Comparison of ENCODE assay signal across 8 mouse cellular contexts in genomic region chr6:86683872-86684654, GRCm38 (mm10). TPM values are rescaled to one million over a fixed set of nuclear protein-coding genes. Genes with fewer than 3 reads are reported as not detected.
A peak's percentile ranks its signal among the peaks of the same experiment; 100 is the strongest.
DNase-seq lines count a peak whose midpoint lies in the region; ATAC-seq and TF ChIP-seq lines count a peak whose summit lies in the region.

Snrnp27 (minus strand) TSS chr6:86684522.

- peak within 1 kb of the TSS; percentile 68 for H3K27ac ChIP-seq in MEL (ENCODE audit: control insufficient read depth, low read depth, low read length)
- peak within 1 kb of the TSS; percentile 61 for H3K27ac ChIP-seq in cerebellum, adult 2 months (ENCODE audit: insufficient read depth, low read length)
- H3K27ac ChIP-seq in forebrain, postnatal 0 days (ENCODE audit: low read depth, low read length) = peak within 1 kb of the TSS; percentile 70; the same call in 1 of the 2 replicates
- peak within 1 kb of the TSS; percentile 49; the same call in 1 of the 2 replicates for H3K27ac ChIP-seq in lung, embryonic 15.5 days

- peaks cover 6 to 16% of the 10 kb centered on the region in 2 experiments for H3K36me3 ChIP-seq in MEL (ENCODE audit: control insufficient read depth in 1 of 2, insufficient read depth in 2 of 2, low read length in 2 of 2)
- peaks cover 46% of the 10 kb centered on the region for H3K36me3 ChIP-seq in forebrain, postnatal 0 days (ENCODE audit: insufficient read depth)
- H3K36me3 ChIP-seq in lung, embryonic 15.5 days = peaks cover 35% of the 10 kb centered on the region

- TF ChIP-seq CTCF in MEL (IDR thresholded peaks at IDR 0.05 in 2 of 3, conservative IDR thresholded peaks at IDR 0.05 in 1 of 3; ENCODE audit: control insufficient read depth in 1 of 3, insufficient read depth in 1 of 3, low read depth in 2 of 3, low read length in 3 of 3, poor library complexity in 1 of 3, severe bottlenecking in 1 of 3) = no peak
- TF ChIP-seq CTCF in cerebellum, adult 2 months (IDR thresholded peaks at IDR 0.05; ENCODE audit: borderline replicate concordance, insufficient read depth, low read depth, low read length) = no peak
- no peak for TF ChIP-seq CTCF in forebrain, postnatal 0 days (IDR thresholded peaks at IDR 0.05; ENCODE audit: low read depth)

- no peak for TF ChIP-seq RAD21 in MEL (IDR thresholded peaks at IDR 0.05; ENCODE audit: low read depth, low read length)

- H3K79me2 ChIP-seq in MEL (ENCODE audit: control insufficient read depth, insufficient read depth, low read length, poor library complexity) = peaks cover 8% of the 10 kb centered on the region

- peak; percentile 97 for DNase-seq in MEL (ENCODE audit: low read depth, low spot score)
- DNase-seq in cerebellum, adult 2 months = peak; percentile 89 to 95
- peak; percentile 94 for DNase-seq in forebrain, postnatal 0 days
- peak; percentile 95 for DNase-seq in heart, postnatal 4 days
- DNase-seq in layer of hippocampus, adult 8-10 months (ENCODE audit: low spot score in 2 of 2) = peak; percentile 80 to 87
- peak; percentile 80 for DNase-seq in ovary, adult 18-20 months (ENCODE audit: low spot score)
- peak; percentile 93 for DNase-seq in thymus, postnatal 0 days (ENCODE audit: low spot score)

- WGBS in cerebellum, adult 2 months = 2% methylated on average over 36 of the region's 36 CpGs
- WGBS in forebrain, postnatal 0 days = 3% methylated on average over 36 of the region's 36 CpGs
- WGBS in lung, embryonic 15.5 days = 2% methylated on average over 36 of the region's 36 CpGs

- TF ChIP-seq EP300 in MEL (IDR thresholded peaks at IDR 0.05; ENCODE audit: low read depth in 1 of 2, low read length in 2 of 2) = peak in 1 of 2 experiments; percentile 31; a peak in 1 of 4 replicates

- peak; percentile 79 to 89 for TF ChIP-seq POLR2A in MEL (IDR thresholded peaks at IDR 0.05; ENCODE audit: control insufficient read depth in 1 of 2, insufficient read depth in 1 of 2, low read depth in 1 of 2, low read length in 2 of 2, poor library complexity in 1 of 2)
- TF ChIP-seq POLR2A in cerebellum, adult 2 months (IDR thresholded peaks at IDR 0.05; ENCODE audit: borderline replicate concordance, insufficient read depth, low read length) = peak; percentile 94

- no peaks in the 10 kb centered on the region for H3K9me3 ChIP-seq in MEL (replicated peaks; ENCODE audit: insufficient read depth, low read length)
- H3K9me3 ChIP-seq in forebrain, postnatal 0 days (ENCODE audit: low read length) = no peaks in the 10 kb centered on the region
- H3K9me3 ChIP-seq in lung, embryonic 15.5 days = no peaks in the 10 kb centered on the region

- H3K4me2 ChIP-seq in forebrain, postnatal 0 days (ENCODE audit: low read depth) = peak within 1 kb of the TSS; percentile 77
- peak within 1 kb of the TSS; percentile 72 for H3K4me2 ChIP-seq in lung, embryonic 15.5 days

- peak within 1 kb of the TSS; percentile 95 for H3K9ac ChIP-seq in MEL (ENCODE audit: control insufficient read depth, low read depth, low read length, poor library complexity, severe bottlenecking)
- peak within 1 kb of the TSS; percentile 81 for H3K9ac ChIP-seq in forebrain, postnatal 0 days
- H3K9ac ChIP-seq in lung, embryonic 15.5 days = peak within 1 kb of the TSS; percentile 80

- ATAC-seq in forebrain, postnatal 0 days = peak; percentile 96
- ATAC-seq in lung, embryonic 15.5 days (ENCODE audit: borderline replicate concordance, extremely low read depth, low FRiP score, low TSS enrichment) = peak; percentile 85

- H3K4me3 ChIP-seq in MEL (ENCODE audit: control insufficient read depth in 1 of 2, insufficient read depth in 1 of 2, low read depth in 2 of 2, low read length in 2 of 2) = peak within 1 kb of the TSS; percentile 72 to 98
- peak within 1 kb of the TSS; percentile 75 for H3K4me3 ChIP-seq in cerebellum, adult 2 months (replicated peaks; ENCODE audit: insufficient read depth, low read depth, low read length)
- peak within 1 kb of the TSS; percentile 90 for H3K4me3 ChIP-seq in forebrain, postnatal 0 days (ENCODE audit: low read depth, low read length)
- peak within 1 kb of the TSS; percentile 81 for H3K4me3 ChIP-seq in lung, embryonic 15.5 days

- H3K27me3 ChIP-seq in MEL (ENCODE audit: control insufficient read depth in 1 of 2, insufficient read depth in 2 of 2, low read length in 2 of 2) = no peaks in the 10 kb centered on the region
- no peaks in the 10 kb centered on the region for H3K27me3 ChIP-seq in cerebellum, adult 2 months (ENCODE audit: control insufficient read depth, insufficient read depth, low read length)
- H3K27me3 ChIP-seq in forebrain, postnatal 0 days (ENCODE audit: insufficient read depth, low read length) = no peaks in the 10 kb centered on the region
- H3K27me3 ChIP-seq in lung, embryonic 15.5 days = no peaks in the 10 kb centered on the region

- H3K4me1 ChIP-seq in MEL (ENCODE audit: control insufficient read depth in 1 of 2, insufficient read depth in 2 of 2, low read length in 2 of 2) = peaks cover 0 to 7% of the 10 kb centered on the region in 2 experiments; a peak in 2 of 4 replicates
- H3K4me1 ChIP-seq in cerebellum, adult 2 months (ENCODE audit: control insufficient read depth, insufficient read depth, low read length) = no peaks in the 10 kb centered on the region; the same call in 1 of the 2 replicates
- peaks cover 7% of the 10 kb centered on the region for H3K4me1 ChIP-seq in forebrain, postnatal 0 days (ENCODE audit: insufficient read depth)
- H3K4me1 ChIP-seq in lung, embryonic 15.5 days = peaks cover 13% of the 10 kb centered on the region; the same call in 1 of the 2 replicates

TF ChIP-seq in MEL, 35 proteins besides CTCF, POLR2A, EP300 and RAD21:
- TF ChIP-seq MYB (IDR thresholded peaks at IDR 0.05; ENCODE audit: low read depth, low read length) (no peak), ELF1 (IDR thresholded peaks at IDR 0.05; ENCODE audit: low read depth, low read length) (peak; percentile 85), POLR2AphosphoS5 (IDR thresholded peaks at IDR 0.05; ENCODE audit: borderline replicate concordance, low read depth, low read length) (no peak), SIN3A (IDR thresholded peaks at IDR 0.05; ENCODE audit: low read length) (peak; percentile 93), NELFE (IDR thresholded peaks at IDR 0.05; ENCODE audit: low read depth, low read length) (peak; percentile 88), HCFC1 (IDR thresholded peaks at IDR 0.05; ENCODE audit: low read depth, low read length) (peak; percentile 99), POLR2AphosphoS2 (IDR thresholded peaks at IDR 0.05; ENCODE audit: low read length) (peak; percentile 83), CHD2 (IDR thresholded peaks at IDR 0.05; ENCODE audit: low read length) (peak; percentile 51), RCOR1 (IDR thresholded peaks at IDR 0.05; ENCODE audit: low read depth, low read length) (peak; percentile 88), TBP (IDR thresholded peaks at IDR 0.05; ENCODE audit: low read depth, low read length) (peak; percentile 93), MAZ (IDR thresholded peaks at IDR 0.05; ENCODE audit: low read depth, low read length) (peak; percentile 98), MAX (IDR thresholded peaks at IDR 0.05; ENCODE audit: low read length) (peak; percentile 54), UBTF (IDR thresholded peaks at IDR 0.05; ENCODE audit: borderline replicate concordance, insufficient read depth, low read depth, low read length) (0 out of 2 replicates have a peak, but pooled peaks have one; percentile 18), MEF2A (IDR thresholded peaks at IDR 0.05; ENCODE audit: extremely low read depth, insufficient replicate concordance, low read depth, low read length, poor library complexity, severe bottlenecking) (no peak), ZMIZ1 (IDR thresholded peaks at IDR 0.05; ENCODE audit: low read depth, low read length) (peak; percentile 78), MAFK (IDR thresholded peaks at IDR 0.05; ENCODE audit: borderline replicate concordance, low read depth, low read length) (no peak), CHD1 (IDR thresholded peaks at IDR 0.05; ENCODE audit: low read depth, low read length) (0 out of 2 replicates have a peak, but pooled peaks have one; percentile 56), TCF12 (IDR thresholded peaks at IDR 0.05; ENCODE audit: low read depth, low read length) (peak; percentile 88), MXI1 (IDR thresholded peaks at IDR 0.05; ENCODE audit: low read depth, low read length) (peak; percentile 79), GATA1 (IDR thresholded peaks at IDR 0.05; ENCODE audit: low read depth, low read length) (peak; percentile 24; the same call in 1 of the 2 replicates), KAT2A (conservative IDR thresholded peaks at IDR 0.05; ENCODE audit: low read depth, low read length) (peak; percentile 89), TAL1 (IDR thresholded peaks at IDR 0.05; ENCODE audit: low read length) (no peak)

RNA-seq across cellular contexts. Expression of gene Snrnp27, which starts in this region (rescaled TPM):
- 74.8 and 79.3 TPM in 2 replicates for total RNA-seq in MEL (2012; rRNA removed)
- polyA plus RNA-seq in MEL (2012; ENCODE audit: insufficient read depth in 1 of 2, insufficient read length in 2 of 2, low read depth in 1 of 2, low replicate concordance in 2 of 2, missing spikeins in 1 of 2) = 100 to 1,000 TPM; 106 to 225 TPM
- polyA plus RNA-seq in cerebellum, adult 2 months (2012; rRNA removed) = 59.8 and 62.5 TPM in 2 replicates
- total RNA-seq in forebrain, postnatal 0 days (2014; rRNA removed) = 62.6 and 77.1 TPM in 2 replicates
- 112 and 129 TPM in 2 replicates for polyA plus RNA-seq in forebrain, postnatal 0 days (2015; fragmentation: Nextera tagmentation; extraction: Ambion mirVana)
- 10 to 100 TPM; 44.7 to 47.0 TPM for total RNA-seq in heart, postnatal 4 days (2021)
- 10 to 100 TPM; 49.8 to 62.4 (median 55.5) TPM for total RNA-seq in layer of hippocampus, adult 8-10 months (2022)
- polyA plus RNA-seq in lung, embryonic 15.5 days (2015; fragmentation: Nextera tagmentation; extraction: Ambion mirVana) = 103 and 109 TPM in 2 replicates
- 149 and 164 TPM in 2 replicates for polyA plus RNA-seq in thymus, postnatal 0 days (2015; fragmentation: Nextera tagmentation; extraction: Ambion mirVana)

Comparison
In these comparisons a context has a peak if more than half of its experiments do, and no peak if none do; other contexts are left out.
1. Peak in every context shown above with its lines: DNase-seq, ATAC-seq, H3K4me3 ChIP-seq and H3K27ac ChIP-seq.